25 mouse cellular contexts compared by ENCODE assay signal in genomic region chr3:157664486-157665041, GRCm38 (mm10).
DNase-seq lines count a peak whose midpoint lies in the region; ATAC-seq and TF ChIP-seq lines count a peak whose summit lies in the region.
"Had no signal": no experiment of that assay in that cellular context is flagged by ENCODE, and none has a peak within 500 bp of the region (broad histone marks: within the 10 kb centered on the region; RNA-seq: fewer than 3 reads in every experiment).

No protein-coding gene starts in this region.

- TF ChIP-seq CTCF in heart, postnatal 0 days (IDR thresholded peaks at IDR 0.05; ENCODE audit: low read depth) = no peak

- TF ChIP-seq POLR2A in limb, embryonic 14.5 days (IDR thresholded peaks at IDR 0.05; ENCODE audit: borderline replicate concordance, extremely low read depth, insufficient read depth, insufficient read length) = no peak

- peak; percentile 1 for DNase-seq in heart, postnatal 0 days (ENCODE audit: low spot score)
- DNase-seq in heart, adult 18-20 months = no peak
- no peak for DNase-seq in kidney, adult 9 months
- no peak for DNase-seq in kidney, postnatal 36 days
- peak; percentile 22 for DNase-seq in limb, embryonic 14.5 days (ENCODE audit: low spot score)
- DNase-seq in limb, embryonic 10.5 days (ENCODE audit: low spot score) = no peak
- DNase-seq: adrenal gland, adult 2 months; adrenal gland, postnatal 10 days; adrenal gland, postnatal 25 days; cerebellum, adult 11 months; cerebellum, adult 18-20 months; cerebellum, adult 8-10 months; cerebellum, adult 9-11 months; cerebellum, postnatal 14 days; cerebellum, postnatal 36 days; embryo, embryonic 11 days had no signal

- H3K27ac ChIP-seq in heart, postnatal 0 days (ENCODE audit: low read depth) = no peak overlapping the region
- no peak overlapping the region for H3K27ac ChIP-seq in kidney, embryonic 14.5 days (ENCODE audit: low read depth, low read length)
- no peak overlapping the region for H3K27ac ChIP-seq in kidney, embryonic 16.5 days (ENCODE audit: low read length)
- H3K27ac ChIP-seq in limb, embryonic 14.5 days (replicated peaks; ENCODE audit: low read depth, low read length) = no peak overlapping the region
- H3K27ac ChIP-seq in limb, embryonic 10.5 days = no peak overlapping the region
- H3K27ac ChIP-seq: embryonic facial prominence, embryonic 12.5 days; embryonic facial prominence, embryonic 15.5 days; forebrain, embryonic 10.5 days; forebrain, embryonic 12.5 days had no signal

- no peaks in the 10 kb centered on the region for H3K9me3 ChIP-seq in heart, postnatal 0 days (replicated peaks; ENCODE audit: control insufficient read depth, low read length)
- H3K9me3 ChIP-seq in kidney, embryonic 14.5 days (ENCODE audit: control insufficient read depth, low read length) = no peaks in the 10 kb centered on the region
- no peaks in the 10 kb centered on the region for H3K9me3 ChIP-seq in kidney, embryonic 16.5 days (ENCODE audit: low read length)
- H3K9me3 ChIP-seq in limb, embryonic 14.5 days (ENCODE audit: control insufficient read depth, low read length) = no peaks in the 10 kb centered on the region
- no peaks in the 10 kb centered on the region for H3K9me3 ChIP-seq in limb, embryonic 10.5 days (replicated peaks)
- H3K9me3 ChIP-seq: embryonic facial prominence, embryonic 12.5 days; embryonic facial prominence, embryonic 15.5 days; forebrain, embryonic 10.5 days; forebrain, embryonic 12.5 days had no signal

- H3K4me3 ChIP-seq in heart, postnatal 0 days (ENCODE audit: low read depth, low read length) = no peak overlapping the region
- H3K4me3 ChIP-seq in kidney, embryonic 14.5 days (ENCODE audit: low read length) = no peak overlapping the region
- no peak overlapping the region for H3K4me3 ChIP-seq in kidney, embryonic 16.5 days (ENCODE audit: low read length)
- no peak overlapping the region for H3K4me3 ChIP-seq in limb, embryonic 14.5 days (replicated peaks; ENCODE audit: low read length)
- H3K4me3 ChIP-seq in limb, embryonic 10.5 days = no peak overlapping the region
- H3K4me3 ChIP-seq: embryonic facial prominence, embryonic 12.5 days; embryonic facial prominence, embryonic 15.5 days; erythroblast, embryonic 14.5 days; forebrain, embryonic 10.5 days; forebrain, embryonic 12.5 days had no signal

- no peak for ATAC-seq in heart, postnatal 0 days (ENCODE audit: insufficient read depth, low read depth)
- ATAC-seq in kidney, embryonic 14.5 days (ENCODE audit: low FRiP score, low TSS enrichment) = peak; percentile 88
- ATAC-seq in kidney, embryonic 16.5 days (ENCODE audit: low FRiP score, low TSS enrichment) = peak; percentile 62
- ATAC-seq in limb, embryonic 14.5 days (ENCODE audit: low FRiP score, low read depth) = no peak
- ATAC-seq: forebrain, embryonic 14.5 days; forebrain, embryonic 16.5 days had no signal

- H3K36me3 ChIP-seq in heart, postnatal 0 days (replicated peaks; ENCODE audit: control insufficient read depth, insufficient read depth, low read length) = no peaks in the 10 kb centered on the region
- no peaks in the 10 kb centered on the region for H3K36me3 ChIP-seq in kidney, embryonic 14.5 days (ENCODE audit: control insufficient read depth, insufficient read depth, low read length)
- no peaks in the 10 kb centered on the region for H3K36me3 ChIP-seq in kidney, embryonic 16.5 days (ENCODE audit: insufficient read depth, low read length)
- no peaks in the 10 kb centered on the region for H3K36me3 ChIP-seq in limb, embryonic 14.5 days (ENCODE audit: control insufficient read depth, insufficient read depth, low read length)
- no peaks in the 10 kb centered on the region for H3K36me3 ChIP-seq in limb, embryonic 10.5 days
- H3K36me3 ChIP-seq: embryonic facial prominence, embryonic 12.5 days; embryonic facial prominence, embryonic 15.5 days; forebrain, embryonic 10.5 days; forebrain, embryonic 12.5 days had no signal

- H3K27me3 ChIP-seq in heart, postnatal 0 days (ENCODE audit: control insufficient read depth, insufficient read depth, low read length) = no peaks in the 10 kb centered on the region
- H3K27me3 ChIP-seq in kidney, embryonic 14.5 days (ENCODE audit: control insufficient read depth, insufficient read depth, low read length) = no peaks in the 10 kb centered on the region
- H3K27me3 ChIP-seq in kidney, embryonic 16.5 days (ENCODE audit: insufficient read depth, low read length) = no peaks in the 10 kb centered on the region
- H3K27me3 ChIP-seq in limb, embryonic 14.5 days (ENCODE audit: control insufficient read depth, insufficient read depth, low read length) = no peaks in the 10 kb centered on the region
- H3K27me3 ChIP-seq in limb, embryonic 10.5 days (ENCODE audit: low read depth, poor library complexity, severe bottlenecking) = no peaks in the 10 kb centered on the region
- H3K27me3 ChIP-seq: embryonic facial prominence, embryonic 12.5 days; embryonic facial prominence, embryonic 15.5 days; forebrain, embryonic 12.5 days had no signal

- no peak for TF ChIP-seq EP300 in heart, postnatal 0 days (IDR thresholded peaks at IDR 0.05; ENCODE audit: low read depth)

- H3K9ac ChIP-seq in heart, postnatal 0 days (replicated peaks; ENCODE audit: low read depth, low read length) = no peak overlapping the region
- no peak overlapping the region for H3K9ac ChIP-seq in kidney, embryonic 14.5 days (ENCODE audit: low read depth, low read length)
- no peak overlapping the region for H3K9ac ChIP-seq in kidney, embryonic 16.5 days (replicated peaks; ENCODE audit: low read length)
- H3K9ac ChIP-seq in limb, embryonic 14.5 days (ENCODE audit: low read depth, low read length, severe bottlenecking) = no peak overlapping the region
- H3K9ac ChIP-seq: embryonic facial prominence, embryonic 12.5 days; embryonic facial prominence, embryonic 15.5 days; forebrain, embryonic 12.5 days had no signal

- H3K4me2 ChIP-seq in heart, postnatal 0 days (ENCODE audit: low read depth, low read length) = no peak overlapping the region
- H3K4me2 ChIP-seq in kidney, embryonic 14.5 days (replicated peaks; ENCODE audit: low read depth, low read length) = no peak overlapping the region
- no peak overlapping the region for H3K4me2 ChIP-seq in kidney, embryonic 16.5 days (replicated peaks; ENCODE audit: low read depth, low read length)
- H3K4me2 ChIP-seq in limb, embryonic 14.5 days (replicated peaks; ENCODE audit: low read depth, low read length, severe bottlenecking) = no peak overlapping the region
- H3K4me2 ChIP-seq: embryonic facial prominence, embryonic 12.5 days; embryonic facial prominence, embryonic 15.5 days; forebrain, embryonic 12.5 days had no signal

- H3K4me1 ChIP-seq in heart, postnatal 0 days (ENCODE audit: control insufficient read depth, insufficient read depth) = no peaks in the 10 kb centered on the region
- H3K4me1 ChIP-seq in kidney, embryonic 14.5 days (ENCODE audit: control insufficient read depth, insufficient read depth, low read length) = 0 out of 2 replicates have a peak, but pooled peaks cover 3% of the 10 kb centered on the region
- peaks cover 10% of the 10 kb centered on the region; the same call in 1 of the 2 replicates for H3K4me1 ChIP-seq in kidney, embryonic 16.5 days (ENCODE audit: insufficient read depth, low read length)
- 0 out of 2 replicates have a peak, but pooled peaks cover 4% of the 10 kb centered on the region for H3K4me1 ChIP-seq in limb, embryonic 14.5 days (ENCODE audit: control insufficient read depth, insufficient read depth, low read length)
- H3K4me1 ChIP-seq in limb, embryonic 10.5 days = no peaks in the 10 kb centered on the region
- H3K4me1 ChIP-seq: forebrain, embryonic 10.5 days; forebrain, embryonic 12.5 days had no signal

Comparison
In these comparisons a context has a peak if more than half of its experiments do, and no peak if none do; other contexts are left out.
1. DNase-seq: peak in heart, postnatal 0 days (single experiment) and limb, embryonic 14.5 days (single experiment); none in heart, adult 18-20 months (0 of 2), kidney, adult 9 months (single experiment), kidney, postnatal 36 days (0 of 2) and limb, embryonic 10.5 days (single experiment).
2. ATAC-seq: peak in kidney, embryonic 14.5 days (single experiment) and kidney, embryonic 16.5 days (single experiment); none in heart, postnatal 0 days (single experiment) and limb, embryonic 14.5 days (single experiment).